Mouse (Mus musculus) stomach, postnatal 0 days (tissue): Measurements from ENCODE around the gene Plekhg5.

Source experiments
- CTCF ChIP-seq: IDR thresholded peaks from 2 replicates; pipeline ENCODE4 v1.5.1; 2016; ENCODE audit warnings: antibody characterized with exemption, low read depth, mild to moderate bottlenecking, moderate library complexity
- EP300 ChIP-seq: optimal IDR thresholded peaks from 2 replicates; pipeline ENCODE3; 2016; ENCODE audit warnings: antibody characterized with exemption

DNA sequence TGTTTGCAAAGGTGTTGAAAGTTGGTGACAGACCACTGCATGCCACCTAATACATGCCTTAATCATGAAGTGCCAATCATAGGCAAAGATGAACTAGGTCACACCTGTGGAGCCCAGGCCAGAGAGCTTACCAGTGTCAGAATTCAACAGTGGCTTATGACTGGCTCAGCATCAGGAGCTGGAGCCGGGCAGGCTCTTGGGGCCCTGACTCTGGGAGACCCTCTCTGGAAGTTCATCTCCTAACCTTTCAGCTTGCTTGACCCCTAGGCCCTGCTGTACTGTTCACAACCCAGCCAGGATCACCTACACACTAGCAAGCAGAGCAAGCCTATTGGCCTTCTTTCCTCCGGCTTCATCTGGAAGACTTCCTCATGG, 64.6 kb downstream of the Plekhg5 start:
- TF ChIP-seq CTCF (no peak), EP300 (no peak)
